Mouse (Mus musculus): ENCODE data around the gene Rpap3. TPM values are rescaled to one million over a fixed set of nuclear protein-coding genes. Genes with fewer than 3 reads are reported as not detected.

Rpap3 gene
- total RNA-seq, 1 experiment = 32.2 TPM

DNA sequence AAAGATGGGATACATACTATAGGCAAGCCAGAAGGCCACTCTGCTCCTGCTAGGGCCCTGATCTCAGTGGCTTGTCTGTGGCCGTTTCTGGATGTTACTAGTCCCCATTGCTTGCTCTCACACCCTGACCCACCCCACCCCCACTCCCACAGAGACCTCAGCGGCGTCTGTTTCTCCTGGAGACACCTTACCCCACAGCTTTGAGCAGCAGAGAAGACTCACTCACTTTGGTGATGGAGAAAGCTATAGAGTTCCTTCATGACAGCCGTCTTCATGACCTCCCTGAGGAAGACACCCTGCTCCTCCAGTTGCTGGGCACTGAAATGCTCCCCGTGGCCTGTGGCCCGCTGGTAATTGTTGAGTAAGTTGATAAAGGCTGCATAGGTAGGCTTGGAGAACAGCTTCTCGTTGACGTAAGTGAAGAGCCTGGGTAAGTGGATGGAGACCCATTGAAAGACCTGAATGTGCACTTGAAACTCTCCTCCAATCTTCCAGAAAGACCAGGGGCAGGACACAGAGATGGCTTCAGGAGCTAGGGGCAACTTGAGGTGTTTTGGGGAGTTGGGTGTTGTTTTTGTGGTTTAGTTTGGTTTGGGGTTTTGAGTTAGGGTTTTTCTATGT is 13.0 kb upstream of the Rpap3 start:
- Histone ChIP-seq H3K27ac (ENCODE audit: insufficient read depth, low read depth, low read length, poor library complexity, severe bottlenecking) (no peak overlapping the region), H3K9ac (ENCODE audit: insufficient read depth, low read depth, low read length, poor library complexity, severe bottlenecking) (no peak overlapping the region), H3K4me1 (ENCODE audit: control insufficient read depth in 2 of 2, insufficient read depth in 2 of 2, low read length in 2 of 2, poor library complexity in 1 of 2) (peaks cover 0 to under 1% of the 10 kb centered on the region in 2 experiments; a peak in 1 of 4 replicates), H3K36me3 (ENCODE audit: control insufficient read depth, insufficient read depth, low read length, poor library complexity, severe bottlenecking) (no peaks in the 10 kb centered on the region), H3K9me3 (ENCODE audit: control insufficient read depth, insufficient read depth, low read depth, low read length) (no peaks in the 10 kb centered on the region), H3K4me3 (ENCODE audit: insufficient read depth in 1 of 2, low read depth in 1 of 2, low read length in 2 of 2, poor library complexity in 1 of 2, severe bottlenecking in 1 of 2) (no peak overlapping the region)
- no peak for TF ChIP-seq MAFK (IDR thresholded peaks at IDR 0.05; ENCODE audit: insufficient read depth, low read depth, low read length)
- no peak for TF ChIP-seq ZC3H11A (IDR thresholded peaks at IDR 0.05; ENCODE audit: borderline replicate concordance, low read depth, low read length)
- no peak for TF ChIP-seq CHD2 (IDR thresholded peaks at IDR 0.05; ENCODE audit: low read depth, low read length)
- TF ChIP-seq HCFC1 (IDR thresholded peaks at IDR 0.05; ENCODE audit: borderline replicate concordance, insufficient read depth, low read length) = no peak
- TF ChIP-seq ZNF384 (IDR thresholded peaks at IDR 0.05; ENCODE audit: low read depth, low read length) = no peak
- DNase-seq (ENCODE audit: low read depth, low spot score) = no peak
- in situ Hi-C loops (cut with MboI; ENCODE audit: low sequenced_read_pairs in 2 of 2, unreplicated experiment in 2 of 2) = no loop called here

GRCm38 (mm10) chr15:97717861-97718534 is 12.4 kb upstream of the Rpap3 start:
- no peaks in the 10 kb centered on the region for H3K36me3 ChIP-seq (ENCODE audit: control insufficient read depth, insufficient read depth, low read length, poor library complexity, severe bottlenecking)
- no peaks in the 10 kb centered on the region for H3K9me3 ChIP-seq (ENCODE audit: control insufficient read depth, insufficient read depth, low read depth, low read length)
- DNase-seq (ENCODE audit: low read depth, low spot score) = peak; percentile 12
- TF ChIP-seq HCFC1 (IDR thresholded peaks at IDR 0.05; ENCODE audit: borderline replicate concordance, insufficient read depth, low read length) (no peak), ZNF384 (IDR thresholded peaks at IDR 0.05; ENCODE audit: low read depth, low read length) (no peak), MAFK (IDR thresholded peaks at IDR 0.05; ENCODE audit: insufficient read depth, low read depth, low read length) (no peak), ZC3H11A (IDR thresholded peaks at IDR 0.05; ENCODE audit: borderline replicate concordance, low read depth, low read length) (peak; percentile 70; the same call in 1 of the 2 replicates)
- in situ Hi-C loops (cut with MboI; ENCODE audit: low sequenced_read_pairs in 2 of 2, unreplicated experiment in 2 of 2) = no loop called here
- H3K4me1 ChIP-seq (ENCODE audit: control insufficient read depth in 2 of 2, insufficient read depth in 2 of 2, low read length in 2 of 2, poor library complexity in 1 of 2) = peaks cover 2 to 3% of the 10 kb centered on the region in 2 experiments; a peak in 2 of 4 replicates
- H3K4me3 ChIP-seq (ENCODE audit: insufficient read depth in 1 of 2, low read depth in 1 of 2, low read length in 2 of 2, poor library complexity in 1 of 2, severe bottlenecking in 1 of 2) = no peak overlapping the region
- H3K9ac ChIP-seq (ENCODE audit: insufficient read depth, low read depth, low read length, poor library complexity, severe bottlenecking) = no peak overlapping the region
- H3K27ac ChIP-seq (ENCODE audit: insufficient read depth, low read depth, low read length, poor library complexity, severe bottlenecking) = no peak overlapping the region

DNA sequence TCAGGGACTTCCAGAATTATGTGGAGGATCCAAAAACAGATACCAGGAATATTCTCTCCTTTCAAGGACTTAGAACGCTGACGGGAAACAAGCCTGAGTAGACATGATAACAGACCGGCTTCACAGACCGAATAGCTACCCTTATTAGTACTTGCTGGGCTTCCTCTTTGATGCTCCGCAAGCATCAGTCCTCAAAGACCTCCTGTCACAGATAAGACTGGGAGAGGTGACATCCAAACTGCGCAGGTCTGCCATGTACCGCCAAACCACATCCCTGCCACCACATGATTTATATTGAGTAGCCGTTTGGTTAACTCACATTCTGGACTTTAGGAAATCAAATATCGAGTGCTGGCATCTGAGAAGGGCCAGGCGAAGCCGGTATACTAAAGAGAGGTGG is 11.2 kb upstream of the Rpap3 start:
- Histone ChIP-seq H3K36me3 (ENCODE audit: control insufficient read depth, insufficient read depth, low read length, poor library complexity, severe bottlenecking) (no peaks in the 10 kb centered on the region), H3K27ac (ENCODE audit: insufficient read depth, low read depth, low read length, poor library complexity, severe bottlenecking) (no peak overlapping the region), H3K9me3 (ENCODE audit: control insufficient read depth, insufficient read depth, low read depth, low read length) (no peaks in the 10 kb centered on the region), H3K4me3 (ENCODE audit: insufficient read depth in 1 of 2, low read depth in 1 of 2, low read length in 2 of 2, poor library complexity in 1 of 2, severe bottlenecking in 1 of 2) (no peak overlapping the region), H3K9ac (ENCODE audit: insufficient read depth, low read depth, low read length, poor library complexity, severe bottlenecking) (no peak overlapping the region), H3K4me1 (ENCODE audit: control insufficient read depth in 2 of 2, insufficient read depth in 2 of 2, low read length in 2 of 2, poor library complexity in 1 of 2) (peaks cover 2 to 3% of the 10 kb centered on the region in 2 experiments; a peak in 2 of 4 replicates)
- no peak for DNase-seq (ENCODE audit: low read depth, low spot score)
- in situ Hi-C loops (cut with MboI; ENCODE audit: low sequenced_read_pairs in 2 of 2, unreplicated experiment in 2 of 2) = no loop called here
- TF ChIP-seq CHD2 (IDR thresholded peaks at IDR 0.05; ENCODE audit: low read depth, low read length) = no peak
- TF ChIP-seq MAFK (IDR thresholded peaks at IDR 0.05; ENCODE audit: insufficient read depth, low read depth, low read length) = no peak
- no peak for TF ChIP-seq ZNF384 (IDR thresholded peaks at IDR 0.05; ENCODE audit: low read depth, low read length)
- TF ChIP-seq HCFC1 (IDR thresholded peaks at IDR 0.05; ENCODE audit: borderline replicate concordance, insufficient read depth, low read length) = no peak
- no peak for TF ChIP-seq ZC3H11A (IDR thresholded peaks at IDR 0.05; ENCODE audit: borderline replicate concordance, low read depth, low read length)

- H3K9me3 ChIP-seq (ENCODE audit: control insufficient read depth, insufficient read depth, low read depth, low read length) = no peaks in the 10 kb centered on the region
- in situ Hi-C loops (cut with MboI; ENCODE audit: low sequenced_read_pairs in 2 of 2, unreplicated experiment in 2 of 2) = no loop called here
- H3K27ac ChIP-seq (ENCODE audit: insufficient read depth, low read depth, low read length, poor library complexity, severe bottlenecking) = no peak overlapping the region
- H3K36me3 ChIP-seq (ENCODE audit: control insufficient read depth, insufficient read depth, low read length, poor library complexity, severe bottlenecking) = no peaks in the 10 kb centered on the region
- no peak for DNase-seq (ENCODE audit: low read depth, low spot score)
- no peak overlapping the region for H3K9ac ChIP-seq (ENCODE audit: insufficient read depth, low read depth, low read length, poor library complexity, severe bottlenecking)
- H3K4me3 ChIP-seq (ENCODE audit: insufficient read depth in 1 of 2, low read depth in 1 of 2, low read length in 2 of 2, poor library complexity in 1 of 2, severe bottlenecking in 1 of 2) = no peak overlapping the region
- TF ChIP-seq ZNF384 (IDR thresholded peaks at IDR 0.05; ENCODE audit: low read depth, low read length) (no peak), HCFC1 (IDR thresholded peaks at IDR 0.05; ENCODE audit: borderline replicate concordance, insufficient read depth, low read length) (no peak), ZC3H11A (IDR thresholded peaks at IDR 0.05; ENCODE audit: borderline replicate concordance, low read depth, low read length) (no peak), MAFK (IDR thresholded peaks at IDR 0.05; ENCODE audit: insufficient read depth, low read depth, low read length) (no peak), CHD2 (IDR thresholded peaks at IDR 0.05; ENCODE audit: low read depth, low read length) (no peak)
- H3K4me1 ChIP-seq (ENCODE audit: control insufficient read depth in 2 of 2, insufficient read depth in 2 of 2, low read length in 2 of 2, poor library complexity in 1 of 2) = peaks cover 2 to 3% of the 10 kb centered on the region in 2 experiments; a peak in 2 of 4 replicates
These were observed 10.1 kb upstream of the Rpap3 start for GRCm38 (mm10) chr15:97715734-97716133.

All from ES-E14 (cell line).